Mouse (Mus musculus): Measurements from ENCODE around the gene Lipn.

Gene Lipn

DNA sequence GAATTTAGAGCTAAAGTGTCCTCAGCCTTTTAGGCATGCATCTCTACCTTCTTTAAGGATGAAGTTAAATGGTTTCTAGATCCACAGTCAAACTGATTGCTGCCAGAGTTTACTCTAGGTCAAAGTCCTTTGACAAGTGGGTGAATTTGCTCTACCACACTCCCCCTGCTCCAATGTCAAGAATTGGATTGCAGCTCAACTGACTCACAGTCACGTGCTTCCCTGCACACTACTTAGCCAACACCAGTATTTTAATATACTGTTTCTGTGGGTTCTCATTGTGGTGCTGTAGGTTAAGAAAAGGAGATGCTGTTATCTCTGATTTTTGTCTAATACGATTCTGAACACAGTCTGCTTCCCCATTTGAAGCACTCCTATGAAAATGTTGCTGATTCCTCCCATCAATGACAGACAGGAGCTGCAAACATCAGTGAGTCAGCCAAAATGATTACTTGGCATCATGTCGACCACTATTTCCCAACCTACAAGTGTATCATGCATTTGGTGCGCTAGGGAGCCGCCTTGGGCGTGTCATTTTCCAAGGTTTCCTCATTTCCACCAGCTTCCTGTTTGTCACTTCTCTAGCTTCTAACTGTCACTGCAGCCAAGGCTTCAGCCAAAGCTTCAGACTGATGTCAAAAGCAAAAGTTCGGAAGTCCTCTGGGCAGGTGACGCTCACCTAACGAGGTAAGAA, at the start of gene Lipn:
Gene Lipn (plus strand): TSS at position 580 of the 694 bp plus-strand sequence.
- in situ Hi-C loops (cut with MseI, MboI), result no loop called here

DNA sequence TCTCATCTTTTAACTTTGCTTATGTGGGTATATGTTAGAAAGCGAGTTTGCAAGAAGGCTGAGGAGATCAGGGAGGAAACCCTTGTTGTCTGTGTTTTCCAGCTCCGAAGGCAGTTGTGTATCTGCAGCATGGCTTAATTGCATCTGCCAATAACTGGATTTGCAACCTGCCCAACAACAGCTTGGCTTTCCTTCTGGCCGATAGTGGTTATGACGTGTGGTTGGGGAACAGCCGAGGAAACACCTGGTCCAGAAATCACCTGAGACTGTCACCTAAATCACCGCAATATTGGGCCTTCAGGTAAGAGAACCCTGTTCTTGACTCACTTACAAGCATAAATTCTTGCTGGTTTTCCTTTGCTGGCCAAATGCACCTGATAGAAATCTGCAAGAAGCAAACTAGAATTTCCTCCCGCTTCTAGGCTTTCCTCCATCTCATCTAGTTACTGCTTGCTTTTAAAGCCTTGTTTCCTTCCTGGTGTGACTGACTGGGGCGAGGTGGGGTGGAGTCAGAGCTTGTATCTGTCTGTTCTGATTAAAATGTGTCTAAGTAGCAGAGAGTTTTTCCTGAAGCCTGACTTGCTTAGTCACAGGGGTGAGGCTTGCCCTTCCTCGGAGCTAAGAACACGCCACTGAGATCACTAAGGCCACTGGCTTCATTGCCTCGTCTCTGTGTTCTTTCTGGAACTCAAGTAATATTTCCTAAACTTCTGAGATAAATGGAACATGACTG, 45.6 kb upstream of the Lipn start:
- in situ Hi-C loops (cut with MseI, MboI), result no loop called here

DNA sequence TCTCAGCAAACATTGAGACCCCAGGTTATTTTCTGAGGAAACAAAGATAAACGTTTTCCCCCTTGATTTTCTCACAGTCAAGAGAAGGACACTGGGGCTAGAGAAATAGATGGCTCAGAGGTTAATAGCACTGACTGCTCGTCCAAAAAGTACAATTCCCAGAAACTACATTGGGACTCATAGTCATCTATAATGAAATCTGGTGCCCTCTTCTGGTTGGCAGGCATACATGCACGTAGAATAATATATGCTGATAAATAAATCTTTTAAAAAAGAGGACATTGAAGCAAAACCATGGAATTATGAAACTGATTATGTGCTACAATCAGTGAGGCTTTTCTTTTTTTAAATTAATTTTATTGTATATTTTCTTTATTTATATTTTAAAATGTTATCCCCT, 44.4 kb upstream of the Lipn start:
- in situ Hi-C loops (cut with MseI, MboI), result no loop called here

DNA sequence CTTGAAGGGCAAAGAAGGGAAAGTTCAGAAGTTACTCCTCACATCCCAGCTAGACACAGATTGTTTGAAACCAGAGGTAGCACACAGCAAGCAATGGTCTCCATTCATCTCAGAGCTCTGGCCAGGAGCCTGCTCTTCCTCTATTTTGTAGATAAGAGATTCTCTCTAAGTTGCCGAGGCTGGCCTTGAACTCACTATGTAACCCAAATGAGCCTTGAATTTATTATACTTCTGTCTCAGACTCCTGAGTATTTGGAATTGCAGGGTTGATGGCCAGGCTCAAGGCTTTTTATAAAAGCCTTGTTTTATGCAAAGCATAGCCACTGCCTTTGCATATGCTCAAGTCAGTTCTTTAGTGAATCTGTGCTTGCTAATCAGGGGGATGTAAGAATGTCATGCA, 27.4 kb upstream of the Lipn start:
- in situ Hi-C loops (cut with MseI, MboI), result no loop called here

DNA sequence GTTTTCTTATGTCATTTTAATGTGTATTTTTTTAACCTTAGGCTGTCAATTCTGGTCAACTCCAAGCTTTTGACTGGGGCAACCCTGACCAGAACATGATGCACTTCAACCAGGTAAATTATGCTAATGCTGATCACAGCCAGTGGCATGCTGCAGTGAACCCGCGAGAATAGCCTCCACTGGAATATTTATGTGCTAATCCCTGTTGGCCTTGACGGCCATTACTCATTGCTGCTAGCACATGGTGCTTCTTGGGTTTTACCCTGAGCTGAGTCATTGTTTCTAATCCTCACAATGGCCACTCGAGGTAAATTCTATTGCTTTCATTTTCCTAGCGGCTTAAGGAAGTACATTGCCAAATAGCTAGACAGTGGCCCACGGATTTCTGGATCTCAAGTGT, 24.1 kb upstream of the Lipn start:
- in situ Hi-C loops (cut with MseI, MboI), result no loop called here

DNA sequence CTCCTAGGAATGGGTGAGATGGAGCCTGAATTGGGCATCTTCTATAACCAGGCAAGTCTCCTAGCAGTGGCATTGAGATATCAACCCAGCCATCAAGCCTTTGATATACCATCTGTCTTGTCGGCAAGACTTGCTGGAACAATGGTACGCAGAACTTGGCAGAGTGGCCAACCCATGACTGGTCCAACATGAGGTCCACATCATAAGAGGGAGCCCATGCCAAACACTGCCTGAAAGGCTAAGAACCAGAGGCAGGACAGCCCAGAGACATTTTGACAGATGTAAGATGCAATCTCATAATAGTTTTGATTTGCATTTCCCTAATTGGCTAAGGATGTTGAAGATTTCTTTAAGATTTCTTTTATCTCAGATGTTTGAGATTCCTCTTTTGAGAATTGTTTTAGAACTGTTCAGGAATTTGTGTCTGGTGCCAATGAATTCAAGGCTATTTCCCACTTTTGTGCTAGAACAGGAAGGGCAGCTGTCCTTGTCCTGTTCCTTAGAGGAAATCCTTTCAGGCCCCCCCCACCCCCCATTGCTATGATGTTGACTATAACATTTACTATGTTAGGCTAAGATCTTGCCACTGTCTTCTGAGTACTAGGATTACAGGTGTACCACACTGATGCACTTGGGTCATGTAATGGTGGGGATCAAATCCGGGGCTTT, 17.7 kb upstream of the Lipn start:
- in situ Hi-C loops (cut with MseI, MboI), result no loop called here

DNA sequence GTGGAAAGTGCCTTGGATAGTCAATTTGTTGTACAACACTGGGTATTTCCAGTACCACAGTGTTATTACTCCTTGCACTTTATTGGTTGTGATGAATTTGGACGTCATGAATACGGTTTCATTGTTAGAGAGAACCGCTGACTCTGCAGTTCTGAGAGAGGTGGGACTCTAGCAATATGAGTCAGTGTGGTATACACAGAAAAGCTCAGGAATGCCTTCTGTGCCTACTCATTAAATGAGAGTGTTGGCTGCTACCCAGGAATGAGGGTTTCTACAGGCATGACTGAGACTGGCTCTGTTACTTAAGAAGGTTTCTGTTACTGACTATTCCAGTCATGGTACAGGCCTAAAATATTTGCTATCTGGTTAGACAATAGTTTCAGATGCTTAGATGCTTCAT, 15.7 kb upstream of the Lipn start:
- in situ Hi-C loops (cut with MseI, MboI), result no loop called here

DNA sequence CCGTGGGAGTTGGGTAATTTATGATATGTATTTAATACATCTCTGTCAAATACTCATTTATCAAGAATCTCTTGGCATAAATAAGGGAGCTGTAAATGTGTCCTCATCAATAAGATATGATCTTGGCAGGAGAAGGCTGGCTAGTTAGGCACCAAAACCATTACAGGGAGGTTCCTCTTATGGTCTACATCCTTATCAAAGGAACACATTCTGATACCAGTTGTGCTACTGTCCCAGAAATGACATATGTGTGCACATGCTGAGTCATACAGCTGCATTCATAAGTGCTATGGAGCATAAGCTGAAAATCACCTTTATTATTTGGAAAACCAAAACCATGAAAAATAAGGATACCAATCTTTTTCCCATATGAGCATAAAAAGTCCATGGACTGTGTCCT, 3.6 kb upstream of the Lipn start:
- in situ Hi-C loops (cut with MseI, MboI), result no loop called here

DNA sequence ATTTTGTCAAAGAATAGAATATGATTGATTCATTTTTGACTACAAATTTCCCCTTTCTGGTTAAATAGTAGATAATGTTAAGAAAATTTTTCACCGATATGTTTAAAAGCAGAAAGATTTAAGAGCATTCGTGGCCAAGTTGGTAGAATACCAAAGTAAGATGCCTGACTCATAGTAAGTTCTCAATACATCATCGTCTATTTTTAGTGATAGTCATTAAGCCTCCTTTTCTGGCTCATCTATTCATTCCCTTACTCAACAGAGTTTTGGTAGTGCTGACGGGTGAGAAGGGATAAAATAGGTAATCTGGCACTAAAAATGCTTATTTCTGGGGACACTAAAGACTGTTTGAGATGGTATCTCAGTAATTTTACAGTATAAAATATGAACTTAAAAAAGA, 3.1 kb upstream of the Lipn start:
- in situ Hi-C loops (cut with MseI, MboI), result no loop called here

DNA sequence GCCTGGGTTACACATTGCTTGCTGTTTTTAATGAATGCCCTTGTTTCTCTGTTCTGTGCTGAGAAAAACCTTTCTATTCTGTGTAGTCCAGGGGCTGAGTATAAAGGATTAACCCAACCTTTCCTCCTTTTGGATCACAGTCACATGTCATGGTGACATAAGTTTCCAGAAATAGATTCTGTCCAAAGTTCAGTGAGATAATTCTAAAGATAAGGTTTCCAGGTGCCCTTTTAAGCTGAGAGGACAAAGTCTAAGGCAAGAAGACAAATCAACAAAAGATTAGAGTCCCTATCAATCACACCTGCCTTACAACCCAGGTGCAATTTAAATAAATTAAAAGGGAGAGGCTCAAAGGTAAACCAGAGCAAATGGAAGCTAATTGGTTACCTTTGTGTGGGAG, 7.1 kb downstream of the Lipn start:
- in situ Hi-C loops (cut with MseI, MboI), result no loop called here

DNA sequence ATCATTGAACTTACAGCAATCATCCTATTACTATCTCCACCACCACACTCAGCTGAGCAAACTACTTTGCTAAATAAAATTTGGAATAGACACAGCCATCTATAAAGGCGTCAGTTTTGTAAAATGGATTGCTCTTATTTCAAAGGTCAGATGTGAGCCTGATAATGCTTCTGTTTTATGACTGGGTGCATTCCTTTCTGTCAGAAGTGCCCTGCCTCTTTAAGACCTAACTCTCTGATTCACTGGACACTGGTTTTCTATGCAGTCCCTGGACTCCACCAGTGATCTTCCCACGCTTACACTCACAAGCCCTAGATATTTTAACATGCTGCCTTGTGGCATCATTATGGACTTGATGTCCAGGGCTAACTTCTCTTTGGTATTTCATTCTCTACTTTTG, 11.0 kb downstream of the Lipn start:
- in situ Hi-C loops (cut with MseI, MboI), result no loop called here

DNA sequence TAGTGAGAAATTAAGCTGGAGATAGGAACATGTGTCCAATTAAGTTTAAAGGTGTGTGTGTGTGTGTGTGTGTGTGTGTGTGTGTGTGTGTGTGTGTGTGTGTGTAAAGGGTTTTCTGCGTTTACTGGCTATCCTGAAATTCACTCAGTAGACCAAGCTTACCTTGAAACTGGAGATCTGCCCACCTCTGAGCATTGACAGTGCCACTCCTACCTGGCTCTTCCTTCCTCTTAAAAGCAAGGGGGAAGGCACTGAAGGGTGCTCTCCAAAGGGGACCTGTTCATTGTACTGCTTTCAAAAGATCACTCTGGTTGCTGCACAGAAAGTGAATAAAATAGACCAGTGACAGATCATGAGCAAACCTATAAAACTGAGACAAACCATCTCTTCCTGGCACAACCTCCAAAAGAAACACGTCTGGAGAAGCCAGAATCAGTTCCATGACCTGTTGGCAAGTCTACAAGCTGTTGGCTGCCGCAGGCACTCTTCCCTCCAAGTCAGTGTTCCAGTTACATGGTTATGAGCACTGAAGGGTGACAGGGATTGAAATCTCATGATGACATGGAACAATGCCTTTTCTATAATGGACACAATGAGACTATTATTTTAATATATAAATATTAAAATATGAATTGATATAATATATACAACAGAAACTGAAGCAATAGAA, 22.0 kb downstream of the Lipn start:
- in situ Hi-C loops (cut with MseI, MboI), result no loop called here

DNA sequence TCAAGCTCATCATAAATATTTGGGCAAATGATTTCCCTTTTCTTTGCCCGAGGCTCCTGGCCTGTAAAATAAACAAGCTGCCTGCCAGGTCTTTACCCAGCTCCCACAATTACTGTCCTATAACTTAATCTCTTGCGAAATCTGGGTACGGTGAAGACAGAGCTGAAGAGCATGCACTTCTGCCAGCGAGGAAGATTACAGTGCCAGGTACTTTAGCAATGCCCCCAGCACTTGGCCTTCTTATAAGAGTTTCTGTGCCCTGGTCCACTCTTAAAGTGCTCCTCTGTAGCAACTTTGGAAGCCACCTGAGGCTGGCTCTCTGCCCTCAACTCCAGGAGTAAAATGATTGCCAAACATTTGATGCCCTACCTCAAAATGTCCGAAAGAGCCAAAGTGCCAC, 28.2 kb downstream of the Lipn start:
- in situ Hi-C loops (cut with MseI, MboI), result no loop called here

DNA sequence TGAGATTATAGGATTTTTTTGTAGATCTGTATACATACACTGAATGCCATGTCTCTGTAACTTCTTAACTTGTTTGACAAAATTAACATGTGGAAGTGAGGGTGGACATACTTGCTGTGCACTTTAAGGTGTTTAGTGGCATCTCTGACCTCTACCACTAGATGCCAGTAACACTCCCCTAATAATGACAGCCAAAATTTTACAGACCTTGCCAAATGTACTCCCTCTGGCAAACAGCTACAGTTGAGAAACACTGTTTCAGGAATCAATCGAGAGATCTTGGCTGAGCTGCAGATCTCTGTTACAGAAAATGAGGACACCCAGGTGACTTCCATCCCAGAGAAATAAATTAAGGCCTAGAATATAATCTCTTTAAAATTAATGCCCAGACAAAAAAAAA, 29.1 kb downstream of the Lipn start:
- in situ Hi-C loops (cut with MseI, MboI), result no loop called here

DNA sequence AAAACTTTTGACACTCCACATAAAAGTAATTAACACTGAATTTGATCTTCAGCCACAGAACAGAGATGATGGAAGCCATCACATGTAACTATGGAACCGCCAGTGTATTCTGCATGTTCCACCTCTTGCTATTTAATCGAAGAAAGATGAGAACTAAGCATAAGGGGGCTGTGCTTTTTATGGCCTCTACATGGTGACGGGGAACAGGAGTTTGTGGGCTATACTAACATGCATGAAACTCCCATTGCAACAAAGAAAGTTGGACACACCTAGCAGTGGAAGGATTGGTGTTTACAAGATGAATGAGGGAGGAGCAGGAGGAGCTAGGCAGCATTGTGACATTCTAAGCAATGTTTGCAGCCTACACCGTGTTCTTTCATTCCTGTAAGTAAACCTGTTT, 33.5 kb downstream of the Lipn start, which contains the start of gene Lipm:
Gene Lipm (plus strand): TSS at position 301 of the 400 bp plus-strand sequence.
- in situ Hi-C loops (cut with MseI, MboI), result no loop called here

DNA sequence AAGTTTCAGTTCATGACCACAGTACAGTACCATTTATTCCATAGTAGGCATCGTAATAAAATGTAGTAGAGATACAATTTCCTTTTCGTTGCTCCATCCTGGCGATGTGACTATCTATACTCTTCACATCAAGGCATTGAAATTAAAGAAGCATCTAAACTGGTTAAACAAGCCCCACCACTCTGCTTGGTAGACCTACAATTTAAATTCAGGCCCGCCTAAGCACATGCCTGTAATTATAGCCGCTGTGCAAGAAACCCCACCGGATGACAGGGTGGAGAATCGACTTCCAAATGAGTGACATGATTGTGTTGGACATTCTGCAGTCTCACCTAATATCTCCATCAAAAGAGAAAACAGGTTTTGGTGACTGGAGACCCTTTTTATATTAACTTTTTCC, 34.7 kb downstream of the Lipn start:
- in situ Hi-C loops (cut with MseI, MboI), result no loop called here

DNA sequence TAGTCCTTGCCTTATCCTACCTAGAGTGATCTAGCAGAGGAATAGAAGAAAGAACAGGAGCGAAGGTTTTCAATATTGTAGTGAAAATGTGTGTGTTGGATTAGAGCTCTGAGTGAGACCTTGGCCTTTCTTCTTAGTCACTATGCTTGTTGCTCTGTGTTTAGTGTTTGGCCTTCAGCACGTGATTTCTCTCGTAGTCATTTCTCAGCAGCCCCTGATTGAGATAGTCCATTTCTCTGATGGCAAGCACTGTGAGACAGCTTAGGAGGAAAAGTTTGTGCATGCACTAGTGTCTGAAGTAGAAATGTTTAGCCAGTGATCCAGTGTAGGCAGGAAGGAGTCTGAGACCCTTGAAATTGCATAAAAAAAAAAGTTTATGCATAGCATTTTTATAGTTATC, 37.7 kb downstream of the Lipn start:
- in situ Hi-C loops (cut with MseI, MboI), result no loop called here

DNA sequence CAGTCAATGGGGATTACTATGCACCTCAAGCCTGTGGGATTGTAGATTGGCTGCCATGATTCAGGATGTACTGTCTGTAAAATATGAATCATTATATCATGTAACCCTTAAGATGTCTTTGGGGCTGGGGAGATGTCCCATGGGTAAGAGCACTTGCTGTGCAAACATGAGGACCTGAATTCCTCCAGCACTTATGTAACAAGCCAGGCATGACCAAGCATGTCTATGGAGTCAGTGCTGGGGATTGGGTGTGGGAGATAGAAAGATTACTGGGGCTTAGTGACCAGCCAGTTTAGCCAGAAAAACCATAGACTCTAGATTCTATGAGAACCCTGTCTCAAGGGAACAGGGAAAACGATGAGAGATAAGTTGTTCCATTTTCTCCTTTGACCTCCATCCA, 51.9 kb downstream of the Lipn start:
- in situ Hi-C loops (cut with MseI, MboI), result no loop called here

DNA sequence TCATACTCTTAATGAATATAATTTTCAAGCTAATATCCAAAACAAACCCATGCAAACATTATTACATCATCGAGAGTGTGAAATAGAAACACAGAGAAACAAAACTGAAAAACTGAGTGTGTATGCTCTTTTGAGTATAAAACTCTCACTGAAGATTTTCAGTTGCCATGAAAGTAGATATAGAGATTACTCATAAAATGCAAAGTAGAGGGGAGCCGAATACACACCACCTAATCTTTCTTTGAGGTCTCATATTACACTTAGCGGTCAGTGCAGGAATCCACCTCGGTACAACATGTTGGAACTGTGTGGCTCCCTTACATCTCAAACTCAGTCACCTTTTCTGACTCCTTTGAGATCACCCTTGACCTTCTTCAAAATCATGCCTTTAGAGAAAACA, 52.5 kb downstream of the Lipn start:
- in situ Hi-C loops (cut with MseI, MboI), result no loop called here

DNA sequence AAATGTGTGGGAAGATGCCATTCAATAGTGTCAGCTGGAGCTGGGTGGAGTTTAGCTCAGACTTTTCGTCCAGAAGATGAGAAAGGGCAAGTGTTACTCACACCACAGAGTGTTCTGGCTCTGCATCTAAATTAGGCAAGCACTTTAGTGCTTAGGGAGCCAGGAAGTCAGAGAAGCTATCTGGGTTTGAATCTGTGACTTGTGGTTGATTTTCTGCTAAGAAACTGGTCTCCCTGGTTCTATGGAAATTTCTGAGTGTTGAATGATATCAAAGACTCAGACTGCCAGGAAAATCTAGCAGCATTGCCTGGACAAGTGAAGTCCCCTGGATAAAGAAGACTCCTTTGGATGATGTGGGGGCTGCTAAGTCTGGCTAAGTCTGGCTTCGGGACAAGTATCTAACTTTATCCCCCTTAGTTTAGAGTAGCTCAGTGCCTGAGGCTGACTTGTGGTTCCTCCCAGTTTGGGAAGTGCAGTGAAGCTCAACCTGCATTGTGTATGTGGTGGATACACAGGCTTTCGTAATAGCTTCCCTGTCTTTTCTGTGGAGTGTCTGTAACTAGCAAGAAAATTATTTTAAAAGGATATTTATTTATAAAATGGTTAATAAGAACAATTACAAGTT, 53.1 kb downstream of the Lipn start:
- in situ Hi-C loops (cut with MseI, MboI), result no loop called here
